Mouse (Mus musculus): ENCODE data around the gene Ccdc78.

Gene Ccdc78

DNA sequence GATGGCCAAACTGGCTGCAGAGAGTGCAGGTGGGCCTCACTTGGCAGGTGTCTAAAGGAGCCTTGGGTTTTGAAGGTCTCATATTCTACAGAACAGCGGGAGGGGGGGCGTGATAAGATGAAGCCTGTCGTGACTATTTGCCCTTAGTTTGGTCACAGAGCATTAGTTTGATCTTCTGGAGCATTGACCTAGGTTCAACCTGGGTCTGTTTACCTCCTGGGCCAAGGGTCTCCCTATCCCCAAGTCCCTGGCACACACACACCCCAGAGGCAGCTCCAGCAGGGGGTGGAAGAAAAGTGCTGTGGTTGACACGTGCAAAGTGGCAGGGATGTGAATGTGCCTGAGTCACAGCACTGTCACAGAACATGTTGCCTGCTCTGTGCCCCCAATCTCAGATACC, 24.5 kb downstream of the Ccdc78 start:
- no peak for DNase-seq (ENCODE audit: extremely low spot score)

DNA sequence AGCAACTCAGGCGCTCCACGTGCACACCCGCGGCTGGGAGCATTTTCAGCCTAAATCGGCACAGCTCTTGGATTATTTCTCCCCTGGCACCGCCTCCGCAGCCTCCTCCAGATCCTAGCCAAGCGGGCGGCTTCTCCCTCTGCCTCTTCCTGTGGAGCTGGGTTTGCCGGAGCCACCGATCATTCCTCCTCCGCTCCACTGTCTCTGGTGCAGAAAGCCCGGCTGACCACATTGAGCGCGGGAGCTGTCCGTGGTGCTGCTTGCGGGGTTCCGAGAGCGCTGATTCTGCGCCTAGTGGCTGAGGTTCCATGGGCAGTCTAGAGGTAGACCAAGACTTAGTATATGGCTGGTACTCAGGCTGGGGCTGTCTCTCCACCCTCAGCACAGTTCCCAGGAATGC, 27.1 kb downstream of the Ccdc78 start:
- DNase-seq (ENCODE audit: extremely low spot score), result peak; percentile 92

DNA sequence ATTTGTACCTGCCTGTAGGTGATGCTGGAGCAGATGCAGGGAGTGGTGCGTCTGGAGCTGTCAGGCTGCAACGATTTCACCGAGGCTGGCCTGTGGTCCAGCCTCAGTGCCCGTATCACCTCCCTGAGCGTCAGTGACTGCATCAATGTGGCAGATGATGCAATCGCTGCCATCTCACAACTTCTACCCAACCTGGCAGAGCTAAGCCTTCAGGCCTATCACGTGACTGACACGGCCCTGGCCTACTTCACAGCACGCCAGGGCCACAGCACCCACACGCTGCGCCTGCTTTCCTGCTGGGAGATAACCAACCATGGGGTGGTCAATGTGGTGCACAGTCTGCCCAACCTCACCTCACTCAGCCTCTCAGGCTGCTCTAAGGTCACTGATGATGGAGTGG, 31.3 kb downstream of the Ccdc78 start:
- no peak for DNase-seq (ENCODE audit: extremely low spot score)

DNA sequence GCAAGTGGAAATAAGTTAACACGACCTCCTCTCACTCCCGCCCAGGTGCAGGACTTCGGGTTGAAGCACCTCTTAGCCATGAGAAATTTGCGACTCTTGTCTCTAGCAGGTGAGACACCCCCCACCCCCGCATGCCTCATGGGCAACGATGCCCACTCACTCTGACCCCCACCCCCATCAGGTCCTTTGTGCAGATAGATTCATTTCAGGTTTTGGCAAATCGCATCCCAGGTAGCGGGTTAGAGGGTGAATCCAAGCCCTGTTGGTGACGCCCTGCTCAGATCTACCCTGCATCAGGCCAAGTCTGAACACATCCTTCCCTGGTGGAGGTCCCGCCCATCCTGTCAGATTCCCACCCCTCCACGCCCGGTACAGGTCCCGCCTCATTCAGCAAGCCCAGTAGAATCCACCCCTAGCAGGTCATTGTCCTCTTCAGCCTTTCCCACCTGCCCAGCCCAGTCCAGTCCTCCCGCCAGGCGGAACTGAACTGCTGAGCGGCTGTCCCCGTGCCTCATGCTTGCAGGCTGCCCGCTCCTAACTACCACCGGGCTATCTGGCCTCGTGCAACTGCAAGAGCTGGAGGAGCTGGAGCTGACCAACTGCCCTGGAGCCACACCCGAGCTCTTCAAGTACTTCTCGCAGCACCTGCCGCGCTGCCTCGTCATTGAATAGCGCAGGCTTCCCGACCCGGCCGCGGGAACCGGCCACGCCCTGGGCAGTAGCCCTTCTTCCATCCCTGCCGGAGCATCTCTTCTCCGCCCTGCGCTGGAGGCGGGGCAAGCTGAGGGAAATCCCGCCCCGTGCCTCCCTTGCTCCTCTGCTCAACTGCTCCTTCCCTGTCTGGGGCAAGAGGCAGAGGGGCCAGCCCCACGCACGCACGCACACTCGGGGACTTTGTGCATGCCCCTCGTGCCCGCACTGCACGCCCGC, 32.7 kb downstream of the Ccdc78 start:
- DNase-seq (ENCODE audit: extremely low spot score), result no peak

DNA sequence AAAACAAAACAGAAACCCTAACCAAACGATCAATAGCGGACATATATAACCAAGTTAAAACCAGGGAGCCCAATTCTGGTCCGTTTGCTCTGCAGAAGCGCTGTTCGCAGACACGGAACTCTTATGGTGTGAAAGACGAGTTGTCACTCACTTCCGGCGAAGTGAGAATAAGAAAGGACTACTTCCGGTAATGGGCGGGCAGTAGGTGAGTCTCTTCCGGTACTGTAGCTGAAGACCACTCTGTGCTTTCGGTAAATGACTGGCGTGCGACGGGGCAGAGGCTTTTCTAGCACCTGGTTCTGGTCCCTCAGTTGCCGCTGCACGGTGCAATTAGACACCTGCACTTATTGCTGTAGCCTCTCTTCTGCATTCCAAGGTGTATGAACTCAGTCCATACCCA, 37.1 kb downstream of the Ccdc78 start, which contains the start of gene Wdr24:
Gene Wdr24, plus strand, starts transcription at position 176 of the 400 bp plus-strand sequence.
- peak; percentile 83 for DNase-seq (ENCODE audit: extremely low spot score)

DNA sequence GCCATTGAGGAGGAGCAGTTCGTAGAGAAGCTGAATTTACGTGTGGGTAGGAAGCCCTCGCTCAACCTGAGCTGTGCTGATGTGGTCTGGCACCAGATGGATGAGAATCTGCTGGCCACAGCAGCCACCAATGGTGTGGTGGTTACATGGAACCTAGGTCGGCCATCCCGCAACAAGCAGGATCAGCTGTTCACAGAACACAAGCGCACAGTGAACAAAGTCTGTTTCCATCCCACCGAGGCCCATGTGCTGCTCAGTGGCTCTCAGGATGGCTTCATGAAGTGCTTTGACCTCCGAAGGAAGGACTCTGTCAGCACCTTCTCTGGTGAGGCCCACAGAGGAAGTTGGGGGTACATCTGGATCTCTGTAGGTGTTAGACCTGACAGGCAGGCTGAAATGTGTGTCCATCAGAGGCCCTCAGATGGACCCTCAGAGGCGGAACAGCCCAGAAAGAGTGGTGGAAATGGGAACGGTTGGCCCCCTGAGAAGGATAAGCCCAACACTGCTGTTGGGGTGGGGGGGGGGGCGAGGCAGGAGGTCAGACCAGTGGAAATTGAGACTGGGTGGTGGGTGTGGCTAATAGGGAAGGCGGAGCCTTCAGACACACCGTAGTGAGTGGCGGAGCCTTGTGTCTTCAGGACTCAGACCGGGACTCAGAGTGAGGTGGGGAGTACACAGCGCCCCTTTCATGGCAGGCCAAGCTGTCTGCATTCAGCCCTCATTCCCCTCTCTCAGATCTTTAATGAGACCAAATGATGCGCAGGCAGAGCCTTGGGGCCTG, 38.2 kb downstream of the Ccdc78 start:
- DNase-seq (ENCODE audit: extremely low spot score), result no peak

DNA sequence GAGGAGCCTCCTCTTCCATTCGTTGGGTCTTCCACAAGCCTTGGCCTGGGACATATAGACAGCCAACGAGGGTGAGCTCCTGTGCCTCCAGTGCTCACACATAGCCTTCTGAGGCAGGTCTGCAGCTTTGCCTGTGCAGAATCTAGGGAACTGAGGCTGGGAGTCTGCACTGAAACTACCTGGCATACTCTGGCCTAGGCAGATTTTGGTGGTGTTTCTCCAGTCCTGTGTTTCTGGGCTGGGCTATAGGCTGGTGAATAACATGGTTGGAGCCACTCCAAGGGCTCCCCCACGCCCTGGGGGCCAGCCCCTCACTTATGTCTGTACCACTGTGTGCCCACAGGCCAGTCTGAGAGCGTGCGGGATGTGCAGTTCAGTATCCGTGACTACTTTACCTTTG, 38.9 kb downstream of the Ccdc78 start:
- no peak for DNase-seq (ENCODE audit: extremely low spot score)

DNA sequence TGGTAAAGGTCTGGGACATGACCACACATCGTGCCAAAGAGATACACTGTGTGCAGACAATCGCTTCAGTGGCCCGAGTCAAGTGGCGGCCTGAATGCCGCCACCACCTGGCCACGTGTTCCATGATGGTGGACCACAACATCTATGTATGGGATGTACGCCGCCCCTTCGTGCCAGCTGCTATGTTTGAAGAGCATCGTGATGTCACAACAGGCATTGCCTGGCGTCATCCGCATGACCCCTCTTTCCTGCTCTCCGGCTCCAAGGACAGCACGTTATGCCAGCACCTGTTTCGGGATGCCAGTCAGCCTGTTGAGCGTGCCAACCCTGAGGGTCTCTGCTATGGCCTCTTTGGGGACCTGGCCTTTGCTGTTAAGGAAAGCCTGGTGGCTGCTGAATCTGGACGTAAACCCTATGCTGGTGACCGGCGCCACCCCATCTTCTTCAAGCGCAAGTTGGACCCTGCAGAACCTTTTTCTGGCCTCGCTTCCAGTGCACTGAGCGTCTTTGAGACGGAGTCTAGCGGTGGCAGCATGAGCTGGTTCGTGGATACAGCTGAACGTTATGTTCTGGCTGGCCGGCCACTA, 39.7 kb downstream of the Ccdc78 start:
- no peak for DNase-seq (ENCODE audit: extremely low spot score)

DNA sequence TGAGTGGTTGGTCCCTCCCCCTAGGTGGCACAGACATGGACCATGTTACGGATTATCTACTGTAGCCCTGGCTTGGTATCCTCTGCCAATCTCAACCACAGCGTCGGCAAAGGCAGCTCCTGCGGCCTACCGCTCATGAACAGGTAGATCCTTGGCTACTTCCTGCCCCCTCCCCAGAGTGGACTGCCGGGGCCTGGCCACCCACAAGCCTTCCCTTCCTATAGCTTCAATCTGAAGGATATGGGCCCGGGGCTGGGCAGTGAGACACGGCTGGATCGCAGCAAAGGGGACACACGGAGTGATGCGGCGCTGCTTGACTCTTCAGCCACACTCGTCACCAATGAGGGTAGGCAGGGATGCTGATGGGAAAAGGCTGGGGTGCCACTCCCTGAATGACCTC, 40.6 kb downstream of the Ccdc78 start:
- no peak for DNase-seq (ENCODE audit: extremely low spot score)

DNA sequence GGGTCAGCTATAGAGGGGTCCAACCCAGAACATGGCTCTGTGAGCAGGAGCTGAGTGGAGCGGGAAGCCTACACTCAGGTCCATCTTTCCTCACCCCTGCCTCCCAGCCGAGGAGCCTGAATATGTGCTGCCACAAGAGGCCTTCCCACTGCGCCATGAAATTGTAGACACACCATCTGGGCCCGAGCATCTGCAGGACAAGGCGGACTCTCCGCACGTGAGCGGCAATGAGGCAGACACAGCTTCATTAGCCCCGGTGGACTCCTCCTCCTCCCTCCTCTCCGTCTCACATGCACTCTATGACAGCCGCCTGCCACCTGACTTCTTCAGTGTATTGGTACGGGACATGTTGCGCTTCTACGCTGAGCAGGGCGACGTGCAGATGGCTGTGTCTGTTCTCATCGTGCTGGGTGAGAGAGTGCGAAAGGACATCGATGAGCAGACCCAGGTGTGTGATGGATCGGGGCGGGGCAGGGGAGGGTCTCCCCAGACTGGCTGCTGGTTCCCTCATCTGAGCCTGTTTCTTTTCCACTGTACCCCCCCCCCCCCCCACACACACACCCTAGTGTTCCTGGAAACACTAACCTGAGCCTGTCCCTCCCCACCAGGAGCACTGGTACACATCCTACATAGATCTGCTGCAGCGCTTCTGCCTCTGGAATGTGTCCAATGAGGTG, 41.3 kb downstream of the Ccdc78 start:
- DNase-seq (ENCODE audit: extremely low spot score), result no peak

DNA sequence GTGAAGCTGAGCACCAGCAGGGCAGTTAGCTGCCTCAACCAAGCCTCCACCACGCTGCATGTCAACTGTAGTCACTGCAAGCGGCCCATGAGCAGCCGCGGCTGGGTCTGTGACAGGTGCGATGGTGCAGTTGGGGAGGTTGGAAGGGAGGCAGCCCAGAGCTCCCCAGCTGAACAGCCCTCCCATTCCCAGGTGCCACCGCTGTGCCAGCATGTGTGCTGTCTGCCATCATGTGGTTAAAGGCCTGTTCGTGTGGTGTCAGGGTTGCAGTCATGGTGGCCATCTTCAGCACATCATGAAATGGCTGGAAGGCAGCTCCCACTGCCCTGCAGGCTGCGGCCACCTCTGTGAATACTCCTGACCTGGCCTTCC, 41.8 kb downstream of the Ccdc78 start:
- no peak for DNase-seq (ENCODE audit: extremely low spot score)

DNA sequence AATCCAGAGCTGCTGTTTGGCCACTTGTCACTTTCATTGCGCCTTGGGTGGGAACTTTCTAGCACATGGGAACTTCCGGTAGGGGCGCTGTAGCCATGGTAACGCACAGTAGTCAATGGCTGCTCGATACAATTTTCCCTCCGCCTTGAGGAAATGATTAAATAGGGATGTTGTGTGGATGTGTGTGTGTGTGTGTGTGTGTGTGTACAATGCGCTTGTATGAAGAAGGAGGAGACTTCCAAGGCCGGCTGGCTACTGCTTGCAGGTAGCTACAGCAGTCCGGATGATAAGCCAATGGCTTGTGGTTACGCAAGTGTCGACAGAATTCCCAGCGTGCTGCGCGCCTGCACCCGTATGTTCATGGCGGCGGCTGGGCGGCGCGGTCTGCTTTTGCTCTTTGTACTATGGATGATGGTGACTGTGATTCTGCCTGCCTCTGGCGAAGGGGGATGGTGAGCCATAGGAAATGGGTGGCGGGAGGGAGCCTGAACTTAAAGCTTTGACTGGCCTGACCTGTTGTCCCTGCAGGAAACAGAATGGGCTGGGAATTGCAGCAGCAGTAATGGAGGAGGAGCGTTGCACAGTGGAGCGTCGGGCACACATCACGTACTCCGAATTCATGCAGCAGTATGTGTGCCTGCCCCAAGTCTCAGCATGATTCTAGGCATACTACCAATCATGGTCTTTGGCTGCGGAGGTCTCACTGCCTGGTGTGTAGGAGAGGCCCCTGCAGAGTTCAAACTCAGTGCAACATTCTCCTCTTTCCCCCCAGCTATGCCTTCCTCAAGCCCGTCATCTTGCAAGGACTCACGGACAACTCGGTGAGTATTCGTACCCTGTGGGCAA, 42.6 kb downstream of the Ccdc78 start, which contains the start of gene Jmjd8:
Gene Jmjd8, plus strand, starts transcription at position 156 of the 846 bp plus-strand sequence.
- peak; percentile 86 for DNase-seq (ENCODE audit: extremely low spot score)

DNA sequence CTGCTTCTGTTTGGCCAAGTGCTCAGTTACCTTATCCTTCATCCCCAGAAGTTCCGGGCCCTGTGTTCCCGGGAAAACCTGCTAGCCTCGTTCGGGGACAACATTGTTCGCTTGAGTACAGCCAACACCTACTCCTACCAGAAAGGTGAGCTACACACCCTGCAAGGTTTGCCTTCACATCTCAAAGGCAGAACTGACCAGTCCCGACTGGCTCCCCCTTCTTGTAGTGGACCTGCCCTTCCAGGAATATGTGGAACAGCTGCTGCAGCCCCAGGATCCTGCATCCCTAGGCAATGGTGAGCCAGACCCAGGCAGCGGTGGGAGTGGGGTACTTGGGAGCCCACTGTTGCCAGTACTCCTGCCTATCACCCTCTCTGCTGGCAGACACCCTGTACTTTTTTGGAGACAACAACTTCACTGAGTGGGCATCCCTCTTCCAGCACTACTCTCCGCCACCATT, 43.2 kb downstream of the Ccdc78 start:
- DNase-seq (ENCODE audit: extremely low spot score), result no peak

DNA sequence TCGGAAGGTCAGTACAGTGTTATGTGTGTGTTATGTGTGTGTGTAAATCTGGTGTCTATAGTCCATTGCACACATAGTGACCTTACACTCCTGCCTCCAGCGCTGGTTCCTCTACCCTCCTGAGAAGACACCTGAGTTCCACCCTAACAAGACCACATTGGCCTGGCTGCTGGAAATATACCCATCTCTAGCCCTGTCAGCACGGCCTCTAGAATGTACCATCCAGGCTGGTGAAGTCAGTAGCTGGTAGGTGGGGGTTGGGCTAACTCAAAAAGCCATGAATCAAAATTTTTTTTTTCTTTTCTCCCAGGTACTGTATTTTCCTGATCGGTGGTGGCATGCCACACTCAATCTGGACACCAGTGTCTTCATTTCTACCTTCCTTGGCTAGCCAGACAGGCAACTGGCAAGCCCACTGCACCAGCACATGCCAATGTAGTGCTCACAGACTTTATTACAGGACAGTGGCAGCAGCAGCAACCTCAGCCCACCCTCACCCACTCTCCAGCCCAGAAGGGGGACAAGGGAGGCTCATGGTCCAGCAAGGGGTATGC, 43.9 kb downstream of the Ccdc78 start:
- no peak for DNase-seq (ENCODE audit: extremely low spot score)

DNA sequence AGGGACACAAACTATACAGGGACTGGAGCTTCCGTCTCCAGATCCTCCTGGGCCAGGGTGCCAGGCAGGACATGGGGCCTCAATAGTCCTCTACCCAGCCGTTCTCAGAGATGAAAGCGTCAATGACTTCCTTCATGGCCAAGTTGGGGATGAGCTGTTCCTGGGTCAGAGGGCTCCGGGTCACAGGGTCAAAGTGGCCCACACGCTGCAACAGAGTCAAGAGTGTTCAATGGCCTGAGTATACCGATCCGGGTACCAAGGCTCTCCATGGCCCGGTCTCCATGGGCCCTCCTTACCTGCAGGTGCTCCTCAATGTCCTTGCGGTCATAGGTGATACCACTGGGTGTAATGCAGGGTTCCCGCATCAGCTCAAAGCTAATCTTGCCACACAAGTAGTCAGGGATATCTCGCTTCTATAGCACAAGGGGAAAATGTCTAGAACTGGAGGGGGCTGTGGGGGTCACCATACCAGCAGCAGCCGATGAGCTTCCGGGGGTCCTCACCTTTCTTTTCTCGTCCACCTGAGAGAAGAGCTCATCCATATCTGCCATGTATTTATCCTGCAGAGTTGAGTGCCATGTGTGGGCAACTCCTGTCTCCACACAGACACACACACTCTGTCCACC, 44.5 kb downstream of the Ccdc78 start:
- DNase-seq (ENCODE audit: extremely low spot score), result no peak

DNA sequence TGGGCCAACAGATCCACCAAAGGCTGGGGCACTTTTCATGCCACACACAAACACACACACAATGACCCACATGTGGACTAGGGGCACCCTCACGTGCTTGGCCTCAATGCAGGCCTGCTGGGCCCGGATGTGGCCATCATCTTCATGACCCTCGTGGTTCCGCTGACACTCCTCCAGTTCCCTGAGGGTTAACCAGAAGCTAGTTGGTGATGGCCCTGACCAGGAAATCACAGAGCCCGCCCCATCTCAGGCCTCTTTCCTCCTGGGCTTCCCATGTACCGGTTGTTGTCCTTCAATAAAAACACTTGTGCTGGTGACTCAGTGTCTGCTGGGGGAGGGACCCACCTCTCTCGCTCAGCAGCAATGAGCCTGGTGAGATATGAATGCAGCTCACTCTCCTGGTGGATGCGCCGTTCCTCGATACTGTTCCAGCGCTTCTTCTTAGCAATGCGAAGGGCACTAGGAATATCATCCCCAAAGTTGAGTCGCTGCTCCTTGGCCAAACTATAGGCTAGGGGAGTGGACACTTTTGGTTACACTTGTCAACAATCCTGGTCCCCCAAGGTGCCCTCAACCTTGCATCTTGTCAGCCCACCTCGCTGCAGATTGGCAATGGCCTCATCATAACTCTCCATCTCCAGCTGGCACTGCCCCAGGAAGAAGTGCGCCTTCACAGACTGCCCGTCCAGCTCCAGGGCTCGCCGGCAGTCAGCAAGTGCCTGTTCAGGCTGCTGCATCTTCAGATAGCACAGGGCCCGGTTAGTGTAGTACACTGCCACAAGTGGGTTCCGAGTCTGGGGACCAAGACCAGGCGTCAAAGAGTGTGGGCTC, 45.3 kb downstream of the Ccdc78 start:
- DNase-seq (ENCODE audit: extremely low spot score), result no peak

DNA sequence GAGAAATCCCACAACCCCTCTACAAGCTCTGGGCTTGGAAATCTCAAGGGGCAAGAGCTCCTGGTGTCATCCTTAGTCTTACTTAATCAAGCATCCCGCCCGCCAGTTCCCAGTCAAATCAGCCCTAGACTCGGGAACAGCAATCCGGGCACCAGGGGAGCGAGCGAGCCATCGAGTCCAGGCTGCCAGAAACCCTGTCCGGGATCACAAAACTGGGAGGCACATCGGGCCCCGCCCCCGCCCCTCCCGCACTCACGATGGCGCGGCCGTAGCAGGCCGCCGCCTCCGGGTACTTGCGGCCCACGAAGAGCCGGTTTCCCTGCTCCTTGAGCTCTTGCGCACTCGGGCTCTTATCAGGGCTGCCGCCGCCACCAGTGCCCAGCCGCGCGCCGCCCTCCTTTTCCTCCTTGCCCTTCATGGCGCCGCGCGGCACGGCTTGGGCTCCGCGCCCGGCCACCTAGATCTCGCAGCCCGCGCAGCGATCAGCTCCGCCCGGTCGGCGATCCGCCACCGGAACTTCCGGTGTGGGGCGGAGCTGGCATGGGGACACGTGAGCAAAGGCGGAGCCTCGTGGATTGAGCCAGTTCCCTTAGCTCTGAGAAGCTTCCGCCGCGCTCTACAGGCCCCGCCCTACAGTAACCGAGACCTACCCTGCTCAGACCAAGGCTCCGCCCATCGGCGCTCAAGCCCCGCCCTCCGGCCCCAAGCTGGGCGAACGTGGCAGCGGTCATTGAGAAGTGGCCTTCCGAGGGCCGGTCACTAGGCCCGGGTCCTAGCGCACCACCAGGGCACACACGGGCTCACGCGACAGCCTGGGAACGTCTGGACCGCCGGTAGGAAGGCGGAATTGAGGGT, 46.3 kb downstream of the Ccdc78 start:
- DNase-seq (ENCODE audit: extremely low spot score), result peak; percentile 100

DNA sequence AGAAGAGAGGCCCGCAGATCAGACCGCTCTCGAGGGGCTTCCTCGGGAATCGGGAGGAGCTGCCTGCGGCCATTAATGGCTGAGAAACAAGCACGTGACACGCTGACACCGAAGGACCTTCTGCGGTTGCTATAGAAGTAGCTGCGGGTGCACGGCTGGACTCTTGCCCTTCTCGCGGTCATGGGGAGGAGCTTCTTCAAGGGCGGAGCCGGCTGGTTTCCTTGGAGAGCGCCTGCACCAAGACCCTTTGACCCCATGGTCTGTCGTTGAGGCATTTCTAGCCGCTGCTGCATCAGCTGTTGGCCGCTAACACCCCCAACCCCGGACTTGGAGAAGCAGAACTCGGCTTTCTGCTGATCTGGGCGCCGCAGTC, 46.9 kb downstream of the Ccdc78 start, which contains the start of gene Stub1:
Gene Stub1, minus strand, starts transcription at position 114 of the 373 bp plus-strand sequence.
- peak; percentile 95 for DNase-seq (ENCODE audit: extremely low spot score)
